Mouse (Mus musculus) urinary bladder, postnatal 10 days (tissue): ENCODE results near the gene Wls.

ENCODE experiments used
- DNase-seq: peaks from one replicate; pipeline ENCODE4 v3.0.0; 2022; ENCODE audit warnings: low spot score

Gene Wls

GRCm38 (mm10) chr3:159917328-159918090, 78.0 kb downstream of the Wls start:
- no peak for DNase-seq
